Mouse (Mus musculus): ENCODE results near the gene Arl6ip4. TPM values are rescaled to one million over a fixed set of nuclear protein-coding genes. Genes with fewer than 3 reads are reported as not detected.

Gene Arl6ip4
- polyA plus RNA-seq, 1 experiment from 2014 or later: 100 TPM

DNA sequence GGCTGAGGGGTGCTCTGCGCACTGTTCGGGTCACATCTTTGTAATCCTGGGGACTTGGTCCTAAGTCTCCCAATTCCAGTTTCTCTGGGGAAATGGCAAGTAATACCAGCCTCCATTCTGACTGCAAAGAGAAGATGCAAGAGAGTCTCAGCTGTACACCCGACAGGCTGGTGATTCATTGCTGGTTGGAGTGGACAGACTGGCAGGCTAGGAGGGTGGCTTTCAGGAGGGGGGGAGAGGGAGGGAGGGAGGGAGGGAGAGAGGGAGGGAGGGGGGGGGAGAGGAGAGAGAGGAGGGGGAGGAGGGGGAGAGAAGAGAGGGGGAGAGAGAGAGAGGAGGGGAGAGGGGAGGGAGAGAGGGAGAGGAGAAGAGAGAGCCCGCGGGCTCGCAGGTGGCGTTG is 358 bp upstream of the Arl6ip4 start:
- peak overlapping the region; percentile 88 for H3K4me3 ChIP-seq
- no peak for ATAC-seq
- peak overlapping the region; percentile 78 for H3K27ac ChIP-seq
- WGBS (ENCODE audit: insufficient replicate concordance): 22% methylated on average over 7 of the region's 7 CpGs
- no peaks in the 10 kb centered on the region for H3K27me3 ChIP-seq (replicated peaks)
- peaks cover 48% of the 10 kb centered on the region for H3K36me3 ChIP-seq
- peak overlapping the region; percentile 91 for H3K4me2 ChIP-seq
- peaks cover 80% of the 10 kb centered on the region for H3K4me1 ChIP-seq
- H3K9me3 ChIP-seq (replicated peaks): no peaks in the 10 kb centered on the region
- peak overlapping the region; percentile 95 for H3K9ac ChIP-seq

DNA sequence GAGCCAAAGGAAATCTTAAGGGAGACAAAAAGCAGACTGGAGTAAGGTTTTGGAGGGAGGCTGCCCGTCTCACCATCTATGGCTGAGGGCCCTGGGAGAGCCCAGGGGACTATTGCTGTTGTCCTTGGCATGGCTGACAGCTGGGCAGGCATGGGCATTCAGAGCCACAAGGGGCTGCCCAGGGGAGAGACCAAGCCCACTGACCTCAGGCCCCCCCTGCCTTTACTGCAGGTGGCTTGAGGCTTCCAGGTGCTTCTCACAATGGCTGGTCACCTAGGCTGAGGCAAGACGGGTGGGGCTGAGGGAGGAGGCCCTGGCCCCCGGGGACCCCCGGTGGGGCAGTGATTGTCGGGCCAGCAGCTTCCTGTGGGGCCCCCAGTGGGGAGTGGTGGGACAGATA is 3.3 kb downstream of the Arl6ip4 start:
- Histone ChIP-seq H3K27me3 (replicated peaks) (no peaks in the 10 kb centered on the region), H3K27ac (no peak overlapping the region), H3K9ac (no peak overlapping the region), H3K4me3 (no peak overlapping the region), H3K4me1 (peaks cover 55% of the 10 kb centered on the region), H3K9me3 (replicated peaks) (no peaks in the 10 kb centered on the region), H3K4me2 (no peak overlapping the region), H3K36me3 (peaks cover 78% of the 10 kb centered on the region)
- ATAC-seq: no peak
- 49% methylated on average over 5 of the region's 5 CpGs for WGBS (ENCODE audit: insufficient replicate concordance)

DNA sequence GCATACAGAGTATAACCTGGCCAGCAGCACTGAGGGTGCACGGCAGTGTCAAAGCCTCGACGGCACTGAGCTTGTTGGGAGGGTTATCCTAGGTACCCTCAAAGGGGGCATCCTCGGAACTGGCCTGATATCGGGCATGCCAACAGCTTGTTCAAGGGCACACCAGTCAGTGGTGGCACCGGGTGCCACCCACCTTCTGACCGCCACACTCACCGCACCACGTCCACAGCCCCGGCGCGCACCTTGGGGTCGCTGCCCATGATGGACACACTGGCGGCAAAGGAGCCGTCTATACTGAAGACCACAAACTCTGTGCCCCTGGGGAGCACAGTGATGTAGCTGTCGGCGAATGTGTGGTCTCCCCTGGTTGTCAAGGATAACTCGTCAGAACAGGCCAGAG is 6.5 kb downstream of the Arl6ip4 start:
- Histone ChIP-seq H3K27me3 (replicated peaks) (no peaks in the 10 kb centered on the region), H3K4me1 (peaks cover 28% of the 10 kb centered on the region), H3K4me3 (no peak overlapping the region), H3K9ac (no peak overlapping the region), H3K36me3 (peaks cover 88% of the 10 kb centered on the region), H3K9me3 (replicated peaks) (no peaks in the 10 kb centered on the region), H3K4me2 (no peak overlapping the region), H3K27ac (no peak overlapping the region)
- ATAC-seq: no peak
- WGBS (ENCODE audit: insufficient replicate concordance): 88% methylated on average over 18 of the region's 18 CpGs

DNA sequence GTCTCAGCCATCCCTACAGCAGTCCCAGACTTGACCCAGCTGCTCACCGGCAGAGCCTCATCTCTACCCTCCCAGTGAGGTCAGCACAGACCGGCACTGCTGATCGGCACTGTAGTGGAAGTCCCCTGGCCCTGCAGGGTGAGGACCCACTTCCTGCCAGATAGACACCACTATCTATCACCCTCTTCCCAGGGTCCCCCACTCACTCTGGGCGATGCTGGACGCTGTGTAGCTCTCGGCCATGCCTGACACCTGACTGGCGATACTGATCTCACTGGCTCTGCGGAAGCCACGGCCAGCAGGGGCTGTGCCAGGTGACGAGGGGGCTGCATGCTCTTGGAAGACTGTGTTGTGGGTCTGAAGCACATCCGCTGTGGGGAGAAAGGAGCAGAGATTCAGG is 9.2 kb downstream of the Arl6ip4 start:
- H3K36me3 ChIP-seq: peaks cover 88% of the 10 kb centered on the region
- 68% methylated on average over 11 of the region's 11 CpGs for WGBS (ENCODE audit: insufficient replicate concordance)
- no peak overlapping the region for H3K4me2 ChIP-seq

GRCm38 (mm10) chr5:124134261-124134660 is 18.4 kb downstream of the Arl6ip4 start:
- 84% methylated on average over 5 of the region's 5 CpGs for WGBS (ENCODE audit: insufficient replicate concordance)

More for the DNA sequence above, 9.2 kb downstream of the Arl6ip4 start:
- no peak overlapping the region for H3K9ac ChIP-seq
- no peak overlapping the region for H3K27ac ChIP-seq
- H3K4me1 ChIP-seq: 0 out of 2 replicates have a peak, but pooled peaks cover 2% of the 10 kb centered on the region
- no peak for ATAC-seq
- no peaks in the 10 kb centered on the region for H3K27me3 ChIP-seq (replicated peaks)
- H3K4me3 ChIP-seq: no peak overlapping the region
- no peaks in the 10 kb centered on the region for H3K9me3 ChIP-seq (replicated peaks)

GRCm38 (mm10) chr5:124138066-124138465 is 22.2 kb downstream of the Arl6ip4 start:
- no peak for ATAC-seq
- no peak overlapping the region for H3K27ac ChIP-seq
- no peaks in the 10 kb centered on the region for H3K27me3 ChIP-seq (replicated peaks)
- H3K9me3 ChIP-seq (replicated peaks): no peaks in the 10 kb centered on the region
- no peak overlapping the region for H3K4me2 ChIP-seq
- whole genome bisulfite sequencing (ENCODE audit: insufficient replicate concordance): 74% methylated on average over 7 of the region's 7 CpGs
- no peak overlapping the region for H3K4me3 ChIP-seq
- no peak overlapping the region for H3K9ac ChIP-seq
- H3K36me3 ChIP-seq: peaks cover 75% of the 10 kb centered on the region
- H3K4me1 ChIP-seq: peaks cover 7% of the 10 kb centered on the region; the same call in 1 of the 2 replicates

More at GRCm38 (mm10) chr5:124134261-124134660, 18.4 kb downstream of the Arl6ip4 start:
- no peak for ATAC-seq
- Histone ChIP-seq H3K4me1 (peaks cover 7% of the 10 kb centered on the region; the same call in 1 of the 2 replicates), H3K9ac (no peak overlapping the region), H3K27ac (no peak overlapping the region), H3K36me3 (peaks cover 79% of the 10 kb centered on the region), H3K4me3 (no peak overlapping the region), H3K4me2 (no peak overlapping the region), H3K9me3 (replicated peaks) (no peaks in the 10 kb centered on the region), H3K27me3 (replicated peaks) (no peaks in the 10 kb centered on the region)

DNA sequence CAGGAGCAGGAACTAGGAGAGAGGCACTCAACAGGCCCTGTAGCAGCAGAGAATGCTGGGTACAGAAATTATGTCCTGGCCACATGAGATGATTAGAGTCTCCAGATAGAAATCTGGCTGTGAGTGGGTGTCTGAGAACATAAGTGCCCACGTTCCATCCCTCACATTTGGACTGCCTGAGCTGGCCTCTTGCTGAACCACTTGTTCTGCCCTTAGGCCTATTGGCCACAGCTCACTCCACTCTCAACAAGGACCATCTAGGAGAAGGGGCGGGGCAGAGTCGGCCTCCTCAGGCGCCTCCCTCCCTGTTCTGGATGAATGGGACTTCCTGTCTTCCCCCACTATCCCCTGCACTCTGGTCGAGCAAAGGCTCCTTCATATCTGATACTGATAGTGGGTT is 33.1 kb downstream of the Arl6ip4 start:
- H3K4me3 ChIP-seq: no peak overlapping the region
- no peak overlapping the region for H3K27ac ChIP-seq
- H3K4me1 ChIP-seq: no peaks in the 10 kb centered on the region
- no peak for ATAC-seq
- H3K27me3 ChIP-seq (replicated peaks): no peaks in the 10 kb centered on the region
- H3K9ac ChIP-seq: no peak overlapping the region
- peaks cover 24% of the 10 kb centered on the region for H3K36me3 ChIP-seq
- H3K9me3 ChIP-seq (replicated peaks): no peaks in the 10 kb centered on the region
- H3K4me2 ChIP-seq: no peak overlapping the region
- WGBS (ENCODE audit: insufficient replicate concordance): 35% methylated on average over 5 of the region's 5 CpGs

GRCm38 (mm10) chr5:124150895-124151294 is 35.0 kb downstream of the Arl6ip4 start:
- WGBS (ENCODE audit: insufficient replicate concordance): 80% methylated on average over 7 of the region's 7 CpGs
- Histone ChIP-seq H3K4me2 (no peak overlapping the region), H3K36me3 (peaks cover 24% of the 10 kb centered on the region), H3K4me3 (no peak overlapping the region), H3K4me1 (no peaks in the 10 kb centered on the region), H3K9me3 (replicated peaks) (no peaks in the 10 kb centered on the region), H3K27me3 (replicated peaks) (no peaks in the 10 kb centered on the region), H3K9ac (no peak overlapping the region), H3K27ac (no peak overlapping the region)
- no peak for ATAC-seq

DNA sequence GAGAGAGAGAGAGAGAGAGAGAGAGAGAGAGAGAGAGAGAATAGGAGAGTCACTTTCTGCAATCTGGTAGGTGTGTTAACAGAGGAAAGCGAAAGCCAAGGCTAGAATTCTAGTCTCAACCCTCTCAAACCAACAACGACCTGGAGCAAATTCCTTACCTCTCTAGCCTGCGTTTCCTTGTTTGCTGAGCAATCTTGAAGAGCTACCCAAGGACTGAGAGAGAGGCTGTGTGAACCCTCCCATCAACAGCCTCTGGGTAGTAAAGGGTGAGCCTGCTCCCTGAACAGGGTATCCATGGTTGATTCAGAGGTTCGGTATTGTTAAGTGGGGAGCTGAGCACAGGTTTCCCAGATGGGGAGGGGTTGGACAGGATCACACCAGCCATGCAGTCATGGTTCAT is 36.8 kb downstream of the Arl6ip4 start:
- H3K9me3 ChIP-seq (replicated peaks): no peaks in the 10 kb centered on the region
- no peak overlapping the region for H3K4me3 ChIP-seq
- no peak overlapping the region for H3K27ac ChIP-seq
- no peaks in the 10 kb centered on the region for H3K27me3 ChIP-seq (replicated peaks)
- no peaks in the 10 kb centered on the region for H3K4me1 ChIP-seq
- peaks cover 18% of the 10 kb centered on the region for H3K36me3 ChIP-seq
- no peak for ATAC-seq
- no peak overlapping the region for H3K4me2 ChIP-seq
- 73% methylated on average over 4 of the region's 4 CpGs for WGBS (ENCODE audit: insufficient replicate concordance)
- no peak overlapping the region for H3K9ac ChIP-seq

- Histone ChIP-seq H3K4me1 (peaks cover 10% of the 10 kb centered on the region; the same call in 1 of the 2 replicates), H3K27me3 (replicated peaks) (no peaks in the 10 kb centered on the region), H3K9me3 (replicated peaks) (no peaks in the 10 kb centered on the region), H3K4me2 (no peak overlapping the region), H3K36me3 (peaks cover 16% of the 10 kb centered on the region), H3K9ac (no peak overlapping the region), H3K4me3 (no peak overlapping the region), H3K27ac (no peak overlapping the region)
- ATAC-seq: no peak
- 68% methylated on average over 5 of the region's 5 CpGs for WGBS (ENCODE audit: insufficient replicate concordance)
These were observed 40.1 kb downstream of the Arl6ip4 start for GRCm38 (mm10) chr5:124155943-124156342.

DNA sequence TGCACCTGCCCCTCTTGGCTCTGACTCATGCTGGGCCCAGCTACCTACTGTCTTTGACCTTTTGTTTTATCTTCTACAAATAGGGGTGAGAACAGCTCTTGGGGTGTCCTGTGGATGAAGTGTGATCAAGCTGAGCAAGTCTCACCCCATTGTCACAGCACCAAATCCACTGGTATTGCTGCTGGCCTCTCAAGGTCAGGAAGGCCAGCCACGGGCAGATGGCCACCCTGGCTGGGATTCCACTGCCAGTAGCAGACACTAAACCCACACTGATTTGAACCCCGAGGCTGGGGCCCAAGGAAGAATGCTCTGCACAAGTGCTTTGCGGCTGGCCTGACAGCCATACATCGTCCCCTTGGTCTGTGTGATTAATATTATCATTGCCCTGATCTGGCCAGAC is 42.4 kb downstream of the Arl6ip4 start:
- Histone ChIP-seq H3K4me2 (no peak overlapping the region), H3K4me1 (peaks cover 25% of the 10 kb centered on the region), H3K27me3 (replicated peaks) (no peaks in the 10 kb centered on the region), H3K36me3 (no peaks in the 10 kb centered on the region), H3K9me3 (replicated peaks) (no peaks in the 10 kb centered on the region), H3K9ac (no peak overlapping the region), H3K27ac (no peak overlapping the region), H3K4me3 (no peak overlapping the region)
- 51% methylated on average over 4 of the region's 4 CpGs for WGBS (ENCODE audit: insufficient replicate concordance)
- no peak for ATAC-seq

- 72% methylated on average over 7 of the region's 7 CpGs for WGBS (ENCODE audit: insufficient replicate concordance)
- H3K4me2 ChIP-seq: no peak overlapping the region
- peaks cover 36% of the 10 kb centered on the region for H3K4me1 ChIP-seq
- H3K27me3 ChIP-seq (replicated peaks): no peaks in the 10 kb centered on the region
- no peak overlapping the region for H3K4me3 ChIP-seq
- H3K9me3 ChIP-seq (replicated peaks): no peaks in the 10 kb centered on the region
- H3K27ac ChIP-seq: no peak overlapping the region; the same call in 1 of the 2 replicates
- H3K36me3 ChIP-seq: no peaks in the 10 kb centered on the region
- no peak for ATAC-seq
- H3K9ac ChIP-seq: no peak overlapping the region
These were observed 43.6 kb downstream of the Arl6ip4 start for GRCm38 (mm10) chr5:124159453-124159852.

GRCm38 (mm10) chr5:124161831-124162230 is 45.9 kb downstream of the Arl6ip4 start:
- H3K27ac ChIP-seq: no peak overlapping the region
- WGBS (ENCODE audit: insufficient replicate concordance): 56% methylated on average over 10 of the region's 10 CpGs
- no peak overlapping the region for H3K4me2 ChIP-seq
- H3K27me3 ChIP-seq (replicated peaks): no peaks in the 10 kb centered on the region
- no peak for ATAC-seq
- no peak overlapping the region for H3K4me3 ChIP-seq
- no peak overlapping the region for H3K9ac ChIP-seq
- H3K36me3 ChIP-seq: no peaks in the 10 kb centered on the region
- H3K4me1 ChIP-seq: peaks cover 60% of the 10 kb centered on the region
- H3K9me3 ChIP-seq (replicated peaks): no peaks in the 10 kb centered on the region
